Mouse (Mus musculus): Measurements from ENCODE around the gene Lingo1. TPM values are rescaled to one million over a fixed set of nuclear protein-coding genes. Genes with fewer than 3 reads are reported as not detected.

The Lingo1 gene
- polyA plus RNA-seq, 1 experiment = 1.0 TPM

DNA sequence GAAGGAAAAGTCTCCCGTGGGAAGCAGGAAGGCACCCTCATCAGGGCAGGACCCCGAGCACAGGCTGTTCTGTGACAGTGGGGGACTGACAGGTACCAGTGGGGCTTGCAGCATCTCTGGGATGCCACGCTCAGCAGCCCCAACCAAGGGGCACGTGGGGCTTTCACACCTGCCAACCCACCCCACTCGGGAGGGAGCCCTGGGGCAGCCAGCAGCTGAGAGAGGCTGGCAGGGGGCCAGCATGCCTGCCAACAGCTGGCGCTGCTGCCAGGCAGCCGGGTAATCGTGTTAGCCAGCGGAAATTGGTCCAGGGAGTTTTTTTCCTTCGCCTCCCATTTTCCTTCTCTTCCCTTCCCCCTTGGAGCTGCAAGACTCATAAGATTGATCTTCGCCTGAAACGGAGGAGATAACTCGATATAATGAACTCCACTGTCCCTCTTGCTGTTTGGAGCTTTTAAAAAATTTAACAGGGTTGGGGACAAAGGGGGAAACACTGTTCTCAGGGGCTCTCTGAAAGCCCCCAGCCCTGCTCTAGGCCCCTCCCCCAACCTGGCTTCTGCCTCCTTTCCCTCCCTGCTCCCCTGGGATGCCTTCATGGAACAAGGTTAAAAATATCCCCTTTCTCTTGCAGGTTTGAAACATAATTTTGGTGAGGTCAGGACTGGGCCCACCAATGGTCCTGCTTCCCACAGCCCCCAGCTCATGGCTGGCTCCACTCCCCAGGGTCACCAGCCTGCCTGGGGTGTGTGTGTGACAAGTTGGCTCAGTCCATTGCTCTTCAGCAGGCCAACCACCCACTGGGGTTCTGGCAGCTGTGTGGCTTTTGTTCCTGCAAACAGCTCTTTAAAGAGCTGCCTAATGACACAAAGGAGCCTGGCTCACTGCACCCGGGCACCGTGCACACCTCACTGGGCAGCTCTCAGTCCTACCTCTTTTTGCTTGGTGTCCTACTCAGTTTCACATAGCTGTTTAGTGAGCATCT is 68.3 kb downstream of the Lingo1 start:
- H3K9me3 ChIP-seq (replicated peaks; ENCODE audit: control insufficient read depth, insufficient read depth, low read length, poor library complexity, severe bottlenecking) = no peaks in the 10 kb centered on the region
- H3K9ac ChIP-seq (ENCODE audit: low read depth, poor library complexity, severe bottlenecking) = no peak overlapping the region
- no peaks in the 10 kb centered on the region for H3K36me3 ChIP-seq (ENCODE audit: control insufficient read depth, insufficient read depth, low read length, poor library complexity, severe bottlenecking)
- no peak overlapping the region for H3K27ac ChIP-seq (ENCODE audit: insufficient read depth, low read length)
- H3K4me3 ChIP-seq (ENCODE audit: low read depth, low read length) = no peak overlapping the region
- TF ChIP-seq POLR2A (IDR thresholded peaks at IDR 0.05; ENCODE audit: insufficient read depth, low read length) (no peak), EP300 (IDR thresholded peaks at IDR 0.05; ENCODE audit: insufficient read depth, low read depth, low read length) (no peak), CTCF (IDR thresholded peaks at IDR 0.05; ENCODE audit: low read depth, low read length) (no peak)
- H3K27me3 ChIP-seq (ENCODE audit: control insufficient read depth, insufficient read depth, low read length, poor library complexity, severe bottlenecking) = no peaks in the 10 kb centered on the region
- no peaks in the 10 kb centered on the region for H3K4me1 ChIP-seq (ENCODE audit: control insufficient read depth, insufficient read depth, low read length)

DNA sequence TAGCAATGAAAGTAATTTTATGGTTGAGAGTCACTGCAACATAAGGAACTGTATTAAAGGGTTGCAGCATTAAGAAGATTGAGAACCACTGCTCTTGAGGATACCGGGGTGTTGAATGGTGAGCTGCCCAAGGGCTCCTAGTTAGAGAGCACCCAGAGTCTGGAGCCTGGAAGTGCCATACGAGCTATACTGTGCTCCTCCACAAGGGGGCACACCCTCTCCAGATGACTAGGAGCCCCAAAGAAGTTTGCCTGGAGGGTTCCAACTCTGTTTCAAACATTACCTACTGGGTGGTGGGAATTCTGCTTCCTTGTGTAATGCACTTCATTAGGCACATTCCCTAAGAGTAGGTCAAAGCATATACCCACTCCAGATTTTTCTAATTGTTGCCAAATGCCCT is 70.5 kb downstream of the Lingo1 start:
- TF ChIP-seq POLR2A (IDR thresholded peaks at IDR 0.05; ENCODE audit: insufficient read depth, low read length) (no peak), CTCF (IDR thresholded peaks at IDR 0.05; ENCODE audit: low read depth, low read length) (peak; percentile 61), EP300 (IDR thresholded peaks at IDR 0.05; ENCODE audit: insufficient read depth, low read depth, low read length) (no peak)
- Histone ChIP-seq H3K4me1 (ENCODE audit: control insufficient read depth, insufficient read depth, low read length) (no peaks in the 10 kb centered on the region), H3K27me3 (ENCODE audit: control insufficient read depth, insufficient read depth, low read length, poor library complexity, severe bottlenecking) (no peaks in the 10 kb centered on the region), H3K9me3 (replicated peaks; ENCODE audit: control insufficient read depth, insufficient read depth, low read length, poor library complexity, severe bottlenecking) (no peaks in the 10 kb centered on the region), H3K9ac (ENCODE audit: low read depth, poor library complexity, severe bottlenecking) (no peak overlapping the region), H3K4me3 (ENCODE audit: low read depth, low read length) (no peak overlapping the region), H3K36me3 (ENCODE audit: control insufficient read depth, insufficient read depth, low read length, poor library complexity, severe bottlenecking) (no peaks in the 10 kb centered on the region), H3K27ac (ENCODE audit: insufficient read depth, low read length) (no peak overlapping the region)

DNA sequence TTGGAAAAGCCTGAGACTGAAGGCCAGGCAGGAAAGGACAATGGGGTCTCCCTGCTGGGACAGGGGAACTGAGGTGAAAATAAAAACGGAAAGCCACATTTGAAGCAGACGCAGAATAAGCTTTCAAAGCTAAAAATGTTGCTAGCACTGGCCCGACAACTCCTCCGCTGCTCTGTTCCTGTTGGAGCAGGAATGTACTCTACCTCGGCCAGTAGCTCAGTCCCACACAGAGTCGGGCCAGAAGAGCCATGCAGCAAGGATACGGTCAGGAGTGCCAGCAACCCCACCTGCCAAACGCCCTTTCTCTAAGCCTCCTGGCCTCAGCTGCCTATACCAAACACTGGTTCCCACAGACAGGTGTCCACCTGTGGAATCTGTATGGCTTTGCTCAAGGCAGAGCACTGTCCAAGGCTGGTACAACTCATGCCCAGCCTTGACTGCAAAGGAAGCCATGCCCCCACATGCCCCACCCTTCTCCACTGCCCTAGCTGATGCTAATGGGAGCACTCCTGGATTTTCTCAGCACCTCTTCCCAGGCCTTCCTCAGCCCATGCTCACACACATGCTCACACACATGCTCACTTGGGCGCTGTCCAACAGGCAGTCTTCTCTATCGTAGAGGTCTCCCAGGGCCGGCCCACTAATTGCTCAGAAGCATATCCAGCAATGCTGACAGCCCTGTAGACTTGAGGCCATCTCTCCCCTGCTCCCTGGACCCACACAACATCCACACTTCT is 74.0 kb downstream of the Lingo1 start:
- H3K4me1 ChIP-seq (ENCODE audit: control insufficient read depth, insufficient read depth, low read length) = no peaks in the 10 kb centered on the region
- no peak for TF ChIP-seq POLR2A (IDR thresholded peaks at IDR 0.05; ENCODE audit: insufficient read depth, low read length)
- no peak for TF ChIP-seq CTCF (IDR thresholded peaks at IDR 0.05; ENCODE audit: low read depth, low read length)

GRCm38 (mm10) chr9:56718984-56719383 is 77.3 kb downstream of the Lingo1 start:
- Histone ChIP-seq H3K9me3 (replicated peaks; ENCODE audit: control insufficient read depth, insufficient read depth, low read length, poor library complexity, severe bottlenecking) (no peaks in the 10 kb centered on the region), H3K36me3 (ENCODE audit: control insufficient read depth, insufficient read depth, low read length, poor library complexity, severe bottlenecking) (no peaks in the 10 kb centered on the region), H3K9ac (ENCODE audit: low read depth, poor library complexity, severe bottlenecking) (no peak overlapping the region), H3K27me3 (ENCODE audit: control insufficient read depth, insufficient read depth, low read length, poor library complexity, severe bottlenecking) (no peaks in the 10 kb centered on the region), H3K27ac (ENCODE audit: insufficient read depth, low read length) (no peak overlapping the region), H3K4me3 (ENCODE audit: low read depth, low read length) (no peak overlapping the region), H3K4me1 (ENCODE audit: control insufficient read depth, insufficient read depth, low read length) (no peaks in the 10 kb centered on the region)
- TF ChIP-seq CTCF (IDR thresholded peaks at IDR 0.05; ENCODE audit: low read depth, low read length) = no peak
- no peak for TF ChIP-seq POLR2A (IDR thresholded peaks at IDR 0.05; ENCODE audit: insufficient read depth, low read length)
- no peak for TF ChIP-seq EP300 (IDR thresholded peaks at IDR 0.05; ENCODE audit: insufficient read depth, low read depth, low read length)

More for the DNA sequence above, 74.0 kb downstream of the Lingo1 start:
- Histone ChIP-seq H3K9me3 (replicated peaks; ENCODE audit: control insufficient read depth, insufficient read depth, low read length, poor library complexity, severe bottlenecking) (no peaks in the 10 kb centered on the region), H3K36me3 (ENCODE audit: control insufficient read depth, insufficient read depth, low read length, poor library complexity, severe bottlenecking) (no peaks in the 10 kb centered on the region), H3K27ac (ENCODE audit: insufficient read depth, low read length) (no peak overlapping the region), H3K27me3 (ENCODE audit: control insufficient read depth, insufficient read depth, low read length, poor library complexity, severe bottlenecking) (no peaks in the 10 kb centered on the region), H3K4me3 (ENCODE audit: low read depth, low read length) (no peak overlapping the region), H3K9ac (ENCODE audit: low read depth, poor library complexity, severe bottlenecking) (no peak overlapping the region)

GRCm38 (mm10) chr9:56716565-56716964 is 79.7 kb downstream of the Lingo1 start:
- Histone ChIP-seq H3K36me3 (ENCODE audit: control insufficient read depth, insufficient read depth, low read length, poor library complexity, severe bottlenecking) (no peaks in the 10 kb centered on the region), H3K9ac (ENCODE audit: low read depth, poor library complexity, severe bottlenecking) (no peak overlapping the region), H3K4me3 (ENCODE audit: low read depth, low read length) (no peak overlapping the region), H3K4me1 (ENCODE audit: control insufficient read depth, insufficient read depth, low read length) (no peaks in the 10 kb centered on the region), H3K9me3 (replicated peaks; ENCODE audit: control insufficient read depth, insufficient read depth, low read length, poor library complexity, severe bottlenecking) (no peaks in the 10 kb centered on the region), H3K27ac (ENCODE audit: insufficient read depth, low read length) (no peak overlapping the region), H3K27me3 (ENCODE audit: control insufficient read depth, insufficient read depth, low read length, poor library complexity, severe bottlenecking) (no peaks in the 10 kb centered on the region)
- TF ChIP-seq CTCF (IDR thresholded peaks at IDR 0.05; ENCODE audit: low read depth, low read length) = no peak
- TF ChIP-seq POLR2A (IDR thresholded peaks at IDR 0.05; ENCODE audit: insufficient read depth, low read length) = no peak
- no peak for TF ChIP-seq EP300 (IDR thresholded peaks at IDR 0.05; ENCODE audit: insufficient read depth, low read depth, low read length)
